Mouse (Mus musculus) lung, postnatal 0 days (tissue): Measurements from ENCODE around the gene Prr18. TPM values are rescaled to one million over a fixed set of nuclear protein-coding genes. Genes with fewer than 3 reads are reported as not detected.

Experiments used
- ATAC-seq: fragments of 200-750 bp; cut with Nextera tagmentation; 2 replicates; pipeline ENCODE4 v1.8.0; 2017; ENCODE audit warnings: moderate library complexity
- DNase-seq: peaks from one replicate; pipeline ENCODE4 v3.0.0-alpha.2; 2016; ENCODE audit warnings: low spot score
- H3K27ac ChIP-seq: fragments of 300-500 bp; sonication (generic); 2 replicates; pipeline ENCODE4 v1.5.1; 2014; ENCODE audit warnings: antibody characterized with exemption, mild to moderate bottlenecking, low read length, mixed read lengths
- H3K27me3 ChIP-seq: fragments of 300-500 bp; sonication (generic); replicated peaks from 2 replicates; pipeline ENCODE4 v1.6.1; 2014; ENCODE audit warnings: low read length, mixed read lengths; ENCODE audit not compliant: insufficient read depth
- H3K36me3 ChIP-seq: fragments of 300-500 bp; sonication (generic); 2 replicates; pipeline ENCODE4 v1.6.1; 2014; ENCODE audit warnings: low read length, mixed read lengths; ENCODE audit not compliant: insufficient read depth
- H3K4me1 ChIP-seq: fragments of 300-500 bp; sonication (generic); 2 replicates; pipeline ENCODE4 v1.6.1; 2014; ENCODE audit warnings: antibody characterized with exemption, low read depth, low read length, mixed read lengths; ENCODE audit not compliant: insufficient read depth
- H3K4me2 ChIP-seq: fragments of 300-500 bp; sonication (generic); replicated peaks from 2 replicates; pipeline ENCODE4 v1.6.1; 2014; ENCODE audit warnings: low read depth, mild to moderate bottlenecking, low read length, moderate library complexity, mixed read lengths
- H3K4me3 ChIP-seq: fragments of 300-500 bp; sonication (generic); 2 replicates; pipeline ENCODE4 v1.5.1; 2014; ENCODE audit warnings: low read depth, low read length
- H3K9ac ChIP-seq: fragments of 300-500 bp; sonication (generic); replicated peaks from 2 replicates; pipeline ENCODE4 v1.6.1; 2014; ENCODE audit warnings: low read depth, mild to moderate bottlenecking
- H3K9me3 ChIP-seq: fragments of 300-500 bp; sonication (generic); 2 replicates; pipeline ENCODE4 v1.6.1; 2016; ENCODE audit warnings: low read length, mixed read lengths
- CTCF ChIP-seq: IDR thresholded peaks from 2 replicates; pipeline ENCODE4 v1.5.1; 2016; ENCODE audit warnings: antibody characterized with exemption, mild to moderate bottlenecking
- EP300 ChIP-seq: IDR thresholded peaks from 2 replicates; pipeline ENCODE4 v1.6.1; 2016; ENCODE audit warnings: antibody characterized with exemption, mild to moderate bottlenecking, control low read depth
- WGBS: fragments of 180-500 bp; shearing (Covaris S2); extraction: QIAGEN DNeasy Blood & Tissue Kit; methylation state at CpG from one replicate; pipeline ENCODE4 v1.1.7; 2014; 5-methylcytosine and 5-hydroxymethylcytosine counted together
- polyA plus RNA-seq: library from polyadenylated mRNA; unstranded; fragments of >200 nt; fragmentation: Nextera tagmentation; extraction: Ambion mirVana; gene quantifications from 2 replicates; pipeline ENCODE4 v1.2.1, GENCODE M21; 2015

Prr18 gene
- polyA plus RNA-seq, 1 experiment from 2014 or later = 7.6 TPM

GRCm38 (mm10) chr17:8361281-8362103, 24.2 kb downstream of the Prr18 start:
- TF ChIP-seq CTCF = no peak
- TF ChIP-seq EP300 = no peak
- Histone ChIP-seq H3K9me3 (no peaks in the 10 kb centered on the region), H3K27ac (no peak overlapping the region), H3K4me1 (no peaks in the 10 kb centered on the region), H3K4me3 (no peak overlapping the region), H3K36me3 (no peaks in the 10 kb centered on the region), H3K27me3 (no peaks in the 10 kb centered on the region), H3K4me2 (no peak overlapping the region), H3K9ac (no peak overlapping the region)
- ATAC-seq (no peak), DNase-seq (no peak)
- 59% methylated on average over 10 of the region's 10 CpGs for WGBS

- no peak for DNase-seq
Measured at GRCm38 (mm10) chr17:8367514-8368480, 30.5 kb downstream of the Prr18 start.

GRCm38 (mm10) chr17:8368570-8368969, 31.3 kb downstream of the Prr18 start:
- ATAC-seq (no peak), DNase-seq (no peak)
- no peaks in the 10 kb centered on the region for H3K4me1 ChIP-seq
- H3K4me2 ChIP-seq = no peak overlapping the region
- H3K36me3 ChIP-seq = no peaks in the 10 kb centered on the region
- no peak overlapping the region for H3K27ac ChIP-seq
- no peaks in the 10 kb centered on the region for H3K9me3 ChIP-seq
- WGBS = 43% methylated on average over 8 of the region's 8 CpGs
- no peak for TF ChIP-seq CTCF
- TF ChIP-seq EP300 = no peak
- H3K9ac ChIP-seq = no peak overlapping the region
- no peak overlapping the region for H3K4me3 ChIP-seq
- H3K27me3 ChIP-seq = no peaks in the 10 kb centered on the region

More at GRCm38 (mm10) chr17:8367514-8368480, 30.5 kb downstream of the Prr18 start:
- no peaks in the 10 kb centered on the region for H3K4me1 ChIP-seq
- ATAC-seq = no peak
- no peak overlapping the region for H3K4me2 ChIP-seq
- TF ChIP-seq EP300 = no peak
- TF ChIP-seq CTCF = no peak
- no peak overlapping the region for H3K9ac ChIP-seq
- 42% methylated on average over 20 of the region's 20 CpGs for WGBS
- H3K27me3 ChIP-seq = no peaks in the 10 kb centered on the region
- H3K27ac ChIP-seq = no peak overlapping the region
- H3K36me3 ChIP-seq = no peaks in the 10 kb centered on the region
- no peaks in the 10 kb centered on the region for H3K9me3 ChIP-seq
- no peak overlapping the region for H3K4me3 ChIP-seq

GRCm38 (mm10) chr17:8369171-8369570, 31.9 kb downstream of the Prr18 start:
- 46% methylated on average over 2 of the region's 2 CpGs for WGBS
- DNase-seq (no peak), ATAC-seq (no peak)

GRCm38 (mm10) chr17:8370634-8371229, 33.5 kb downstream of the Prr18 start:
- Histone ChIP-seq H3K4me3 (no peak overlapping the region), H3K27me3 (no peaks in the 10 kb centered on the region), H3K9ac (no peak overlapping the region), H3K4me1 (no peaks in the 10 kb centered on the region), H3K9me3 (no peaks in the 10 kb centered on the region), H3K36me3 (no peaks in the 10 kb centered on the region), H3K27ac (no peak overlapping the region), H3K4me2 (no peak overlapping the region)
- no peak for DNase-seq
- no peak for TF ChIP-seq CTCF
- no peak for TF ChIP-seq EP300
- 45% methylated on average over 13 of the region's 13 CpGs for WGBS
- ATAC-seq = no peak

More at GRCm38 (mm10) chr17:8369171-8369570, 31.9 kb downstream of the Prr18 start:
- H3K4me1 ChIP-seq = no peaks in the 10 kb centered on the region
- H3K9ac ChIP-seq = no peak overlapping the region
- TF ChIP-seq EP300 (no peak), CTCF (no peak)
- no peak overlapping the region for H3K4me2 ChIP-seq
- no peaks in the 10 kb centered on the region for H3K36me3 ChIP-seq
- H3K9me3 ChIP-seq = no peaks in the 10 kb centered on the region
- H3K4me3 ChIP-seq = no peak overlapping the region
- no peak overlapping the region for H3K27ac ChIP-seq
- H3K27me3 ChIP-seq = no peaks in the 10 kb centered on the region

- Histone ChIP-seq H3K27ac (0 out of 2 replicates have a peak overlapping the region, but pooled peaks have one; percentile 6), H3K27me3 (no peaks in the 10 kb centered on the region), H3K36me3 (no peaks in the 10 kb centered on the region), H3K4me1 (no peaks in the 10 kb centered on the region), H3K4me2 (peak overlapping the region; percentile 46), H3K9ac (no peak overlapping the region), H3K4me3 (no peak overlapping the region), H3K9me3 (no peaks in the 10 kb centered on the region)
- 1% methylated on average over 7 of the region's 7 CpGs for WGBS
- DNase-seq (peak; percentile 67), ATAC-seq (peak; percentile 77)
- TF ChIP-seq EP300 (no peak), CTCF (no peak)
Measured at GRCm38 (mm10) chr17:8371834-8372233, 34.6 kb downstream of the Prr18 start.
